Mouse (Mus musculus) erythroblast, embryonic 14.5 days (primary cell): ENCODE results near the gene Lyrm7. TPM values are rescaled to one million over a fixed set of nuclear protein-coding genes. Genes with fewer than 3 reads are reported as not detected.
A peak's percentile ranks its signal among the peaks of the same experiment; 100 is the strongest.

Experiments
- H3K27me3 ChIP-seq: 2 replicates; pipeline ENCODE4 v1.6.1; 2012; ENCODE audit warnings: inconsistent platforms; ENCODE audit not compliant: control insufficient read depth
- H3K36me3 ChIP-seq: 2 replicates; pipeline ENCODE4 v1.6.1; 2012; ENCODE audit warnings: mild to moderate bottlenecking, inconsistent platforms; ENCODE audit not compliant: control insufficient read depth
- H3K4me1 ChIP-seq: 2 replicates; pipeline ENCODE4 v1.6.1; 2012; ENCODE audit warnings: inconsistent platforms; ENCODE audit not compliant: control insufficient read depth
- H3K4me3 ChIP-seq: replicated peaks from 2 replicates; pipeline ENCODE3; 2012; ENCODE audit warnings: moderate library complexity, mild to moderate bottlenecking, inconsistent platforms
- H3K9me3 ChIP-seq: 2 replicates; pipeline ENCODE4 v1.6.1; 2012; ENCODE audit warnings: low read length, inconsistent platforms, mixed read lengths; ENCODE audit not compliant: control insufficient read depth
- GATA1 ChIP-seq: IDR thresholded peaks from 2 replicates; pipeline ENCODE4 v1.6.1; 2012; ENCODE audit warnings: low read length, inconsistent platforms, mixed read lengths
- TAL1 ChIP-seq: IDR thresholded peaks from 3 replicates; pipeline ENCODE4 v1.6.1; 2012; ENCODE audit warnings: low read length, inconsistent platforms, mixed read lengths
- polyA plus RNA-seq: library from polyadenylated mRNA; stranded (reverse); fragments of >175 nt; gene quantifications from 2 replicates; pipeline ENCODE4 v1.2.3, GENCODE M21; 2012

The Lyrm7 gene
- polyA plus RNA-seq, 1 experiment: not detected

- Histone ChIP-seq H3K4me1 (no peaks in the 10 kb centered on the region), H3K4me3 (no peak overlapping the region), H3K27me3 (no peaks in the 10 kb centered on the region), H3K36me3 (no peaks in the 10 kb centered on the region), H3K9me3 (no peaks in the 10 kb centered on the region)
- TF ChIP-seq TAL1 (no peak), GATA1 (no peak)
These were observed 58.7 kb downstream of the Lyrm7 start for GRCm38 (mm10) chr11:54801791-54802558.

GRCm38 (mm10) chr11:54796551-54796950, 64.2 kb downstream of the Lyrm7 start:
- peaks cover 9% of the 10 kb centered on the region for H3K4me1 ChIP-seq
- no peak overlapping the region for H3K4me3 ChIP-seq
- H3K9me3 ChIP-seq: no peaks in the 10 kb centered on the region
- TF ChIP-seq GATA1 (no peak), TAL1 (no peak)
- H3K36me3 ChIP-seq: no peaks in the 10 kb centered on the region
- H3K27me3 ChIP-seq: no peaks in the 10 kb centered on the region

GRCm38 (mm10) chr11:54794678-54795077, 66.0 kb downstream of the Lyrm7 start:
- Histone ChIP-seq H3K9me3 (no peaks in the 10 kb centered on the region), H3K27me3 (no peaks in the 10 kb centered on the region), H3K36me3 (no peaks in the 10 kb centered on the region), H3K4me3 (no peak overlapping the region), H3K4me1 (peaks cover 9% of the 10 kb centered on the region)
- TF ChIP-seq GATA1: no peak
- TF ChIP-seq TAL1: no peak

- TF ChIP-seq GATA1 (no peak), TAL1 (no peak)
These were observed 67.5 kb downstream of the Lyrm7 start for GRCm38 (mm10) chr11:54793173-54793572.

GRCm38 (mm10) chr11:54791458-54791857, 69.3 kb downstream of the Lyrm7 start:
- TF ChIP-seq GATA1: no peak
- TF ChIP-seq TAL1: peak; percentile 40; the same call in 2 of the 3 replicates
- H3K27me3 ChIP-seq: no peaks in the 10 kb centered on the region
- H3K4me3 ChIP-seq: no peak overlapping the region
- no peaks in the 10 kb centered on the region for H3K36me3 ChIP-seq
- H3K4me1 ChIP-seq: peaks cover 26% of the 10 kb centered on the region
- no peaks in the 10 kb centered on the region for H3K9me3 ChIP-seq

More at GRCm38 (mm10) chr11:54793173-54793572, 67.5 kb downstream of the Lyrm7 start:
- H3K4me1 ChIP-seq: peaks cover 11% of the 10 kb centered on the region
- H3K9me3 ChIP-seq: no peaks in the 10 kb centered on the region
- H3K4me3 ChIP-seq: no peak overlapping the region
- H3K36me3 ChIP-seq: no peaks in the 10 kb centered on the region
- H3K27me3 ChIP-seq: no peaks in the 10 kb centered on the region

- Histone ChIP-seq H3K27me3 (no peaks in the 10 kb centered on the region), H3K36me3 (no peaks in the 10 kb centered on the region; the same call in 1 of the 2 replicates), H3K4me3 (peak within 1 kb of the TSS; percentile 88), H3K4me1 (peaks cover 28% of the 10 kb centered on the region), H3K9me3 (no peaks in the 10 kb centered on the region)
- TF ChIP-seq TAL1: no peak
- TF ChIP-seq GATA1: no peak
These were observed 72.9 kb downstream of the Lyrm7 start, which contains the start of gene Cdc42se2 for GRCm38 (mm10) chr11:54787488-54788474. TSS of gene Cdc42se2 (minus strand) at chr11:54787675.

- peak overlapping the region; percentile 88 for H3K4me3 ChIP-seq
- peaks cover 27% of the 10 kb centered on the region for H3K4me1 ChIP-seq
- TF ChIP-seq TAL1 (no peak), GATA1 (no peak)
- H3K36me3 ChIP-seq: no peaks in the 10 kb centered on the region; the same call in 1 of the 2 replicates
- no peaks in the 10 kb centered on the region for H3K9me3 ChIP-seq
- H3K27me3 ChIP-seq: no peaks in the 10 kb centered on the region
These were observed 73.7 kb downstream of the Lyrm7 start for GRCm38 (mm10) chr11:54786858-54787487.

- Histone ChIP-seq H3K27me3 (no peaks in the 10 kb centered on the region), H3K4me1 (peaks cover 27% of the 10 kb centered on the region), H3K4me3 (no peak overlapping the region), H3K9me3 (no peaks in the 10 kb centered on the region), H3K36me3 (no peaks in the 10 kb centered on the region; the same call in 1 of the 2 replicates)
- TF ChIP-seq TAL1 (no peak), GATA1 (no peak)
These were observed 75.2 kb downstream of the Lyrm7 start for GRCm38 (mm10) chr11:54785566-54785965.

- TF ChIP-seq GATA1: no peak
- no peak for TF ChIP-seq TAL1
- H3K4me3 ChIP-seq: no peak overlapping the region
- no peaks in the 10 kb centered on the region for H3K27me3 ChIP-seq
- no peaks in the 10 kb centered on the region; the same call in 1 of the 2 replicates for H3K36me3 ChIP-seq
- peaks cover 29% of the 10 kb centered on the region for H3K4me1 ChIP-seq
- H3K9me3 ChIP-seq: no peaks in the 10 kb centered on the region
These were observed 76.3 kb downstream of the Lyrm7 start for GRCm38 (mm10) chr11:54784436-54784835.
